Mouse (Mus musculus): Measurements from ENCODE around the gene Rufy3.

GRCm38 (mm10) chr5:88649250-88650173, 84.7 kb downstream of the Rufy3 start:
- TF ChIP-seq CTCF (IDR thresholded peaks at IDR 0.05; ENCODE audit: low read depth) (no peak), EP300 (IDR thresholded peaks at IDR 0.05; ENCODE audit: low read depth) (peak; percentile 88)

All from liver, postnatal 0 days (tissue).